Mouse (Mus musculus) kidney, postnatal 25 days (tissue): ENCODE data around the gene Anks3.

ENCODE experiments used
- DNase-seq, 2 experiments: peaks; one replicate each; pipeline ENCODE4 v3.0.0; 2021; ENCODE audit warnings: mixed read lengths in 2 of 2

The Anks3 gene

GRCm38 (mm10) chr16:4965392-4966129, 1.6 kb upstream of the Anks3 start:
- DNase-seq = peak in 1 of 2 experiments; percentile 26

GRCm38 (mm10) chr16:4964731-4965391, 856 bp upstream of the Anks3 start:
- peak in 1 of 2 experiments; percentile 26 for DNase-seq

- DNase-seq = peak in 1 of 2 experiments; percentile 27
These were observed 659 bp downstream of the Anks3 start for GRCm38 (mm10) chr16:4963346-4963745.

- peak in 1 of 2 experiments; percentile 31 for DNase-seq
These were observed 3.7 kb downstream of the Anks3 start for GRCm38 (mm10) chr16:4960260-4960659.

GRCm38 (mm10) chr16:4957446-4957845, 6.6 kb downstream of the Anks3 start:
- DNase-seq = peak in 1 of 2 experiments; percentile 28

GRCm38 (mm10) chr16:4956609-4957008, 7.4 kb downstream of the Anks3 start:
- DNase-seq = no peak

- peak in 1 of 2 experiments; percentile 34 for DNase-seq
These were observed 16.6 kb downstream of the Anks3 start for GRCm38 (mm10) chr16:4947378-4947777.

GRCm38 (mm10) chr16:4946155-4946554, 17.9 kb downstream of the Anks3 start:
- DNase-seq = peak; percentile 47 to 77

- no peak for DNase-seq
These were observed 18.6 kb downstream of the Anks3 start for GRCm38 (mm10) chr16:4945415-4945814.

- DNase-seq = no peak
These were observed 20.6 kb downstream of the Anks3 start for GRCm38 (mm10) chr16:4943431-4943830.

- DNase-seq = peak in 1 of 2 experiments; percentile 30
These were observed 21.1 kb downstream of the Anks3 start for GRCm38 (mm10) chr16:4942868-4943267.

- DNase-seq = no peak
These were observed 23.0 kb downstream of the Anks3 start for GRCm38 (mm10) chr16:4941016-4941415.

- no peak for DNase-seq
These were observed 23.6 kb downstream of the Anks3 start for GRCm38 (mm10) chr16:4940311-4940850.

- DNase-seq = peak; percentile 59 to 83
These were observed 24.6 kb downstream of the Anks3 start for GRCm38 (mm10) chr16:4939412-4939811.

GRCm38 (mm10) chr16:4938989-4939388, 25.0 kb downstream of the Anks3 start:
- peak; percentile 98 for DNase-seq

GRCm38 (mm10) chr16:4938461-4938860, 25.5 kb downstream of the Anks3 start, which contains the start of gene Nudt16l1:
Gene Nudt16l1 (plus strand): TSS chr16:4938761.
- no peak for DNase-seq

- peak; percentile 47 to 78 for DNase-seq
These were observed 26.4 kb downstream of the Anks3 start for GRCm38 (mm10) chr16:4937351-4938190.

GRCm38 (mm10) chr16:4935931-4936703, 27.9 kb downstream of the Anks3 start:
- no peak for DNase-seq

GRCm38 (mm10) chr16:4935430-4935829, 28.6 kb downstream of the Anks3 start:
- DNase-seq = no peak

- peak; percentile 89 to 93 for DNase-seq
These were observed 31.6 kb downstream of the Anks3 start for GRCm38 (mm10) chr16:4932429-4932828.

GRCm38 (mm10) chr16:4928474-4928873, 35.5 kb downstream of the Anks3 start:
- DNase-seq = no peak

- DNase-seq = no peak
These were observed 36.0 kb downstream of the Anks3 start for GRCm38 (mm10) chr16:4927967-4928366.
